Mouse (Mus musculus) neural tube, embryonic 13.5 days (tissue): ENCODE data around the gene Gm13889. TPM values are rescaled to one million over a fixed set of nuclear protein-coding genes. Genes with fewer than 3 reads are reported as not detected.

Experiments used
- ATAC-seq: fragments of 200-750 bp; cut with Nextera tagmentation; 2 replicates; pipeline ENCODE4 v1.8.0; 2017; ENCODE audit warnings: low read depth, mild to moderate bottlenecking, moderate TSS enrichment, moderate library complexity
- H3K27ac ChIP-seq: fragments of 300-500 bp; sonication (generic); replicated peaks from 2 replicates; pipeline ENCODE4 v1.5.1; 2015; ENCODE audit warnings: moderate library complexity, mild to moderate bottlenecking, inconsistent platforms
- H3K27me3 ChIP-seq: fragments of 300-500 bp; sonication (generic); 2 replicates; pipeline ENCODE4 v1.6.1; 2015; ENCODE audit warnings: mild to moderate bottlenecking, inconsistent platforms
- H3K36me3 ChIP-seq: fragments of 300-500 bp; sonication (generic); 2 replicates; pipeline ENCODE4 v1.6.1; 2015; ENCODE audit warnings: mild to moderate bottlenecking, inconsistent platforms
- H3K4me1 ChIP-seq: fragments of 300-500 bp; sonication (generic); replicated peaks from 2 replicates; pipeline ENCODE4 v1.6.1; 2015; ENCODE audit warnings: inconsistent platforms
- H3K4me2 ChIP-seq: fragments of 300-500 bp; sonication (generic); 2 replicates; pipeline ENCODE4 v1.6.1; 2015; ENCODE audit warnings: inconsistent platforms, mild to moderate bottlenecking, moderate library complexity
- H3K4me3 ChIP-seq: fragments of 300-500 bp; sonication (generic); 2 replicates; pipeline ENCODE4 v1.5.1; 2015; ENCODE audit warnings: mild to moderate bottlenecking, inconsistent platforms
- H3K9ac ChIP-seq: fragments of 300-500 bp; sonication (generic); 2 replicates; pipeline ENCODE4 v1.6.1; 2015; ENCODE audit warnings: moderate library complexity, mild to moderate bottlenecking, inconsistent platforms
- H3K9me3 ChIP-seq: fragments of 300-500 bp; sonication (generic); 2 replicates; pipeline ENCODE4 v1.6.1; 2016; ENCODE audit warnings: inconsistent platforms
- WGBS: fragments of 180-500 bp; shearing (Covaris S2); methylation state at CpG from one replicate; pipeline ENCODE4 v1.1.7; 2015; 5-methylcytosine and 5-hydroxymethylcytosine counted together
- polyA plus RNA-seq: library from polyadenylated mRNA; unstranded; fragments of >200 nt; fragmentation: Nextera tagmentation; extraction: Ambion mirVana; gene quantifications from 2 replicates; pipeline ENCODE4 v1.2.1, GENCODE M21; 2015

Gm13889 gene
- polyA plus RNA-seq, 1 experiment from 2014 or later, result 11.0 TPM

DNA sequence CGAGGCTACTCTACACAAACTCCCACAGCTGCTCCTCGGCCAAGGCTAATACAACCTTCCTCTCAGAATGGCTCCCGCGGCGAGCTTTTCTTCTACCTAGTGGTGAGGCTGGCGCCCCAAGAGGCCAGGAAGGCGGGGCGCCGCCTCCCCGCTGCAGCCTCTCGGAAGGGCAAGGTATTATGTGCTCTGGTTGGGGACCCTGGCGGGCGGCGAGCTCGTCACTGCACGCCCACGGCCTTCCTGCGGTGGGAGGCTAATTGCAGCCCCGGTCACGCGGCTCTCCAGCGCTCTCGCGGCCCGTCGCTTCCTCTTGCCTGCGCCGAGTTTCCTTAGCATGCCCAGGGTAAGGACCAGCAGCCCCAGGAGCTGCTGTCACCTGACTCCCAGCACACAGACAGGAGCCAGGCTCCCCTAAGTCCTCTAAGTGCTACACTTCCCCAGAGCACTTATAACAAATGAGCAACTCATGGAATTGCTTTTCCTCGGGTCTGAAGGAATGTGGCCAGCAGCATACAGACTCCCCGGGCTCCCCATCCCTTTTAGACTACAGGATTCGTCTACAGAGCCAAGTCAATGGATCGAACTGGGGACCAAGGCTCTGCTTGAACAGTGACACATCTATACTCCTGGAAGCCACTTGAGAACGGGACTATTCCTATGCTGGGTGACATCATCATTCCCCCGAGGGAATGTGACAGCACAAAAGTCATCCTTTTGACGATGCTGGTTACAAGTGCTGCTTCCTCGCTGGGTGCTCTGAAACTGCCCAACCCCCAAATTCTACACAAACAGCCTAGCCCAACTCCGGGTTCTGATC, 19.6 kb upstream of the Gm13889 start:
- Histone ChIP-seq H3K4me2 (peak overlapping the region; percentile 75), H3K9ac (peak overlapping the region; percentile 70), H3K9me3 (no peaks in the 10 kb centered on the region), H3K27ac (peak overlapping the region; percentile 78), H3K36me3 (peaks cover 30% of the 10 kb centered on the region), H3K4me1 (peaks cover 37% of the 10 kb centered on the region), H3K4me3 (peak overlapping the region; percentile 38), H3K27me3 (no peaks in the 10 kb centered on the region)
- peak; percentile 82 for ATAC-seq
- 2% methylated on average over 37 of the region's 37 CpGs for WGBS

DNA sequence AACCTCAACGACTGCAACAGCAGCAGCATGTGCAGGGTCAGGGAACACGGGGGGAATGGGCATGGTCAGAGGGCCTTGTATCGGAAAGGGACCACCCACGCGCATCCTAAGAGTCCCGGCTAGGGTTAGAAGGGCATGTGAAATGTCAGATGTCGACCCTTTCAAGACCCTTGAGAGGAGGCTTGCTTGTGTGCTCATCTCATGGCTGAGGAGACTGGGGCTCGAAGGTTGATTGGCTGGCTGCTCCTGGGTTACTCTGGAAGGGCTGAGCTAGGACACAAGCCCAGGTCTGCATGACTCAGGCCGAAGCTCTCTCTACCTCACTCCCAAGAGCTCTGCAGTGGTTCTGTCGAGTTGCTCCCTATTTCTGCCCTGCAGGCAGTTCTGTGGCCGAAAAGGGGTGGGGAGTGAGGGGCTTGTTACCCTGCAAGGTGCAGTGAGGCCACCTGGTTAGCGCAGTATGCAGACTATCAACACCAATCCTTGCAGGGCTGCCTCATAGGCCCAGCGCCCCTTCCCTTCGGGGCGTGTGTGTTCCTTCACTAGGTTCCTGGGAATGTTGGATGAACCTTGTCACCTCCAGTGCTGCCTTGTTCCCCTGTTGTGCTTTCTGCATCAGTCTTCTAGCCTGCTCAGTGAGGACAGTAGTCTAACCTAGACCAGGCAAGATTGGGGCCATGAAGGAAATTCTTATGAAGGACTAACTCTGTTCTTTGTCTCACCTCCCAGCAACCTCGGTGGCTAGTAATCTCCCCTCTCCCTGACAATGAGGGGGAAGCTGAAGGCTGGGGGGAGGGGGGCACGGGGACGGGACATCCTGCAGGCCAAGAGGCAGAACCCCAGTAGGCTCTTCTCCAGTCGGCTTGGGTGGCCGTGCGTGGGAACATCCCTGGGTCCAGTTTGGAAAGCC, 18.8 kb upstream of the Gm13889 start:
- Histone ChIP-seq H3K9ac (peak overlapping the region; percentile 70), H3K4me1 (peaks cover 37% of the 10 kb centered on the region), H3K36me3 (peaks cover 21% of the 10 kb centered on the region), H3K27ac (peak overlapping the region; percentile 78), H3K4me3 (peak overlapping the region; percentile 38), H3K27me3 (no peaks in the 10 kb centered on the region), H3K9me3 (no peaks in the 10 kb centered on the region), H3K4me2 (peak overlapping the region; percentile 75)
- 23% methylated on average over 21 of the region's 21 CpGs for WGBS
- peak; percentile 28; the same call in 1 of the 2 replicates for ATAC-seq

- no peak for ATAC-seq
- Histone ChIP-seq H3K27me3 (no peaks in the 10 kb centered on the region), H3K36me3 (peaks cover 14% of the 10 kb centered on the region), H3K9ac (no peak overlapping the region), H3K9me3 (no peaks in the 10 kb centered on the region), H3K27ac (no peak overlapping the region), H3K4me1 (peaks cover 35% of the 10 kb centered on the region), H3K4me2 (no peak overlapping the region), H3K4me3 (no peak overlapping the region)
- WGBS, result 49% methylated on average over 7 of the region's 7 CpGs
Observed at GRCm38 (mm10) chr2:93975041-93975440, 18.0 kb upstream of the Gm13889 start.

DNA sequence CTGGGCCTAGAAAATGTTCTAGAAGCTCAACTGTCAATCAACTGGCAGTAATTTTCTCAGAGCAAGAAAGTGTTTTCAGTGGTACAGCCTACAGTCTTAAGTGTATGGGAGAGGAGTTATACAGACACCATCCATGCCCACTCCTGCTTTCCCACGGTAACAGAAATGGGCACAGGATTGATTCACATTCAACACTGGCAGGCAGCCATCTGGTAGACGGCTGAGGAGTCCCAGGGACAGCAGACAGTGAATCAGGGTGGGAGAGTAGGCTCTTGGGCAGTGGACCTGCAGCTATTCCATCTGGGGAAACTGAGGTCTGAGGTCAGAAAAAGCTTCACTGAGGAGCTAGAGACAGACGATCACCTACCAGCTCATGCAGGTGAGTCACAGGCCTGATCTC, 14.6 kb upstream of the Gm13889 start:
- Histone ChIP-seq H3K9me3 (no peaks in the 10 kb centered on the region), H3K4me1 (peaks cover 17% of the 10 kb centered on the region), H3K36me3 (no peaks in the 10 kb centered on the region), H3K4me3 (no peak overlapping the region), H3K4me2 (no peak overlapping the region), H3K9ac (no peak overlapping the region), H3K27ac (no peak overlapping the region), H3K27me3 (no peaks in the 10 kb centered on the region)
- ATAC-seq, result no peak
- 72% methylated on average over 3 of the region's 3 CpGs for WGBS

DNA sequence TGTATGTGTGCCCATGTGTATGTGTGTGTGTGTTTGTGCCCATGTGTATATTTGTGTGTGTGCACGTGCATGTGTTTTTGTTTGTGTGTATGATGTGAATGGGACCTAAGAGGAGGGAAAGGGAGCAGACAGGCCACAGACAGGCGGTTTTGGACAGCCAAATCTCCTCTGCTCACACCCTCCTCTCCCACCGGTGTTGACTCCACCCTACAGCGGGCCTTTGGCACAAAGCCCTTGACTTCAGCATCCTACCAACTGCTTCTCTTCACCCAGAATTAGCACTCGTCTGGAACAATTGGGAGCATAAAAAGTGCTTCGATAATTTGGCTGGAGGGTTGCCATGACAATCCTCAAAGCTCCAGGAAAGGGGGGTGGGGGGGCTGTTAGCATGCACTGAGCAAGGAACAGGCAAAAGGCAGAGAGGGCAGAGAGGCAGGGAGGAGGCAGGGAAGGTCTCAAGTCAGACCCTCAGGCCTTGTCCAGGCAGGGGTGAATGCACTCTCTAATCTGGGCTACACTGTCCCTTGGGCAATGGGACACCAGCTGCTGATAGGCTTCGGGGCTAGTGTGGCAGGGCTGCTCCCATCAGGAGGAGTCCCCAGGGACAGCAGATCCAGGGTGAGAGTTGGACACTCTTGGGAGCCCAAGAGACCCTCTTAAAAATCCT, 7.6 kb upstream of the Gm13889 start:
- Histone ChIP-seq H3K27ac (peak overlapping the region; percentile 9; the same call in 1 of the 2 replicates), H3K27me3 (no peaks in the 10 kb centered on the region), H3K4me2 (no peak overlapping the region), H3K4me3 (no peak overlapping the region), H3K36me3 (no peaks in the 10 kb centered on the region), H3K9me3 (no peaks in the 10 kb centered on the region), H3K9ac (no peak overlapping the region), H3K4me1 (peaks cover 14% of the 10 kb centered on the region)
- WGBS, result 41% methylated on average over 7 of the region's 7 CpGs
- ATAC-seq, result peak; percentile 83

DNA sequence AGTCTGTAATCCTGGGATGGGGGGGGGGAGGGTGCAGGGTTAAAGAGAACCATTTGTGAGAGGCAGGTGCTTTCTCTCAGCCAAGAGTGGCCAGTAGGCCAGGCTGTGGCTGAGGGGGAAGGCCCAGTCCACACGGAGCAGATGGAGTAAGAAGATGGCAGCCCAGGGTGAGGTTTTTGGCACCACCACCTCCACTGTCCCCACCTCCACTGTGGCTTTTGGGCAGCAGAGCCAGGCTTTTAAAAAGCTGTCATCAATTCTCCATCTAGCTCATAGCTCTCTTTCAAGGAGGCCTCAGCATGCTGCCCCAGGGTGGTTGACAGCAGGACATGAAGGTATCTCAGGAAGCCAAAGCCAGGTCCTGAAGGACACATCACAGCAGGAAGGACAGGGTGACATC, 6.8 kb upstream of the Gm13889 start:
- Histone ChIP-seq H3K9me3 (no peaks in the 10 kb centered on the region), H3K36me3 (no peaks in the 10 kb centered on the region), H3K4me2 (no peak overlapping the region), H3K4me3 (no peak overlapping the region), H3K27me3 (no peaks in the 10 kb centered on the region), H3K9ac (no peak overlapping the region), H3K27ac (no peak overlapping the region), H3K4me1 (peaks cover 14% of the 10 kb centered on the region)
- 82% methylated on average over 1 of the region's 1 CpGs for whole genome bisulfite sequencing
- ATAC-seq, result no peak

- H3K4me2 ChIP-seq, result no peak overlapping the region
- H3K36me3 ChIP-seq, result no peaks in the 10 kb centered on the region
- no peak overlapping the region for H3K27ac ChIP-seq
- WGBS, result 69% methylated on average over 8 of the region's 8 CpGs
- peaks cover 31% of the 10 kb centered on the region for H3K4me1 ChIP-seq
- ATAC-seq, result no peak
- peaks cover 15% of the 10 kb centered on the region for H3K27me3 ChIP-seq
- H3K9ac ChIP-seq, result no peak overlapping the region
- no peak overlapping the region for H3K4me3 ChIP-seq
- H3K9me3 ChIP-seq, result no peaks in the 10 kb centered on the region
Observed at GRCm38 (mm10) chr2:93961716-93962115, 4.7 kb upstream of the Gm13889 start.

DNA sequence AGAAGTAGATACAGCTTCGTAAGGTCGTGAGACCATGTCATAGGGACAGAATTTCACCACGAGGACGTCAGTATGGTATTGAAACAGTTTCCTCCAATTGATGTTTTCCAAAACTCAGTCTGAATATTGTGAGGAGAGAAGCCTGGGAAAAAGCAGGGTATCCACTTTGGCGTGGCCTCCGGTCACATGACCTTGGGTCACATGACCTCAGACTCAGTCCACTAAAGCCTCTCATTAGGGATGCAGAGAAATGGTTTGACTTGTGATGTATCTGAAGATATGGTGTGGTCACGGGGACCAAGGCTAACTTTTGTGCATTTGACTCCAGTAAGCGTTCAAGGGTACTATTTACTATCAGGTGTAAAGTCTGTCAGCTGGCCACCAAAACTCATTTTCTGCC, 2.3 kb upstream of the Gm13889 start:
- Histone ChIP-seq H3K4me3 (no peak overlapping the region), H3K9me3 (no peaks in the 10 kb centered on the region), H3K4me2 (no peak overlapping the region), H3K9ac (no peak overlapping the region), H3K36me3 (no peaks in the 10 kb centered on the region), H3K4me1 (peaks cover 42% of the 10 kb centered on the region), H3K27ac (no peak overlapping the region), H3K27me3 (peaks cover 30% of the 10 kb centered on the region)
- WGBS, result 76% methylated on average over 8 of the region's 8 CpGs
- ATAC-seq, result no peak

GRCm38 (mm10) chr2:93958216-93958615, 1.2 kb upstream of the Gm13889 start:
- no peak for ATAC-seq
- Histone ChIP-seq H3K4me1 (peaks cover 44% of the 10 kb centered on the region), H3K27me3 (peaks cover 41% of the 10 kb centered on the region), H3K9me3 (no peaks in the 10 kb centered on the region), H3K4me2 (no peak overlapping the region), H3K4me3 (no peak overlapping the region), H3K36me3 (no peaks in the 10 kb centered on the region), H3K9ac (no peak overlapping the region), H3K27ac (peak overlapping the region; percentile 85)
- 70% methylated on average over 3 of the region's 3 CpGs for WGBS

DNA sequence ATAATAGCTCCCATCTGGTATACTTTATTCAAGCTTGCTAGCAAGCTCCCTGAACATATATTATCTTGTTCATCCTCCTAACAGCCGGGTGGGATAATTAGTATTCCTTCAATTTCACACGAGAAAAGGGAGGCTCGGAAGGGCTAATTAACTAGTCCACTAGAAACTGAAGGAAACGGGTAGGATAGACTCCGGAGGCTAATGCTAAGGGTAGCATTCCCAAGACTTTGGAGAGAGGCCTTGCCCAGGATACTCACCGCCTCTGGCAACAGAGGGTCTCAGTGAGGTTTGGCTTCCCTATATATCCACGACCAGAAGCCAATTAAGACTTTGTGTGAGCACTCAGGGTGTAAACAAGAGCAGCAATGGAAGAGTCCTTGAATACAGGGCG, 779 bp upstream of the Gm13889 start:
- Histone ChIP-seq H3K36me3 (no peaks in the 10 kb centered on the region), H3K4me2 (peak overlapping the region; percentile 93), H3K4me3 (peak overlapping the region; percentile 68; the same call in 1 of the 2 replicates), H3K27me3 (peaks cover 45% of the 10 kb centered on the region), H3K9me3 (no peaks in the 10 kb centered on the region), H3K9ac (no peak overlapping the region), H3K27ac (peak overlapping the region; percentile 85), H3K4me1 (peaks cover 44% of the 10 kb centered on the region)
- 29% methylated on average over 8 of the region's 8 CpGs for WGBS
- ATAC-seq, result 0 out of 2 replicates have a peak, but pooled peaks have one; percentile 0

- under 1% methylated on average over 43 of the region's 44 CpGs for WGBS
- H3K27ac ChIP-seq, result peak overlapping the region; percentile 85
- H3K4me2 ChIP-seq, result peak overlapping the region; percentile 93
- peak overlapping the region; percentile 68 for H3K4me3 ChIP-seq
- H3K27me3 ChIP-seq, result peaks cover 57% of the 10 kb centered on the region
- peaks cover 44% of the 10 kb centered on the region for H3K4me1 ChIP-seq
- ATAC-seq, result peak; percentile 45
- H3K36me3 ChIP-seq, result no peaks in the 10 kb centered on the region
- peak overlapping the region; percentile 89 for H3K9ac ChIP-seq
- no peaks in the 10 kb centered on the region for H3K9me3 ChIP-seq
Observed at GRCm38 (mm10) chr2:93956331-93956801, 635 bp downstream of the Gm13889 start.
